Mouse (Mus musculus) heart, adult 8-10 months (tissue): ENCODE results near the gene Bsg. TPM values are rescaled to one million over a fixed set of nuclear protein-coding genes. Genes with fewer than 3 reads are reported as not detected.
A peak's percentile ranks its signal among the peaks of the same experiment; 100 is the strongest.

Source experiments
- DNase-seq: peaks from one replicate; pipeline ENCODE4 v3.0.0; 2022; ENCODE audit warnings: low spot score
- total RNA-seq, 4 experiments: library from RNA; stranded (reverse); gene quantifications; 2 replicates each; pipeline ENCODE4 v1.2.4; 2022

Bsg gene
- total RNA-seq, 4 experiments from 2014 or later = 1,424 to 1,552 (median 1,533) TPM

DNA sequence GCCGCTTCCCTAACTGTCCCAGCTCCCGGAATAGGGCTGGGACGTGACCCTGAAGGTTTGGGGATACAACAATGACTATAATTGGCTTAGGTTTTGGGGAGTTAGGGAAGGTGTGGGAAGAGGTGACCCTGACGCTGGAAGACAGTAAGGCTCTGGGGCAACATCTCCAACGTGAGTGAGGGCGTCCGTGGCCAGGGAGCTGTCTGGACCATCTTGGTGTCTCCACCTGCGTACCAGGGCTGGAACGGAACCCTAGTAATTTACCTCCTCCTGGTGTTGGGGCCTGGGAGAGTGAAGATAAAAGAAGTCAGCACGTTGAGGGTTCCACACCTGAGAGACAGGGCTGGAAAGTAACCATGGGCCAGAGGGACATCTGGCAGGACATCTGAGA lies 674 bp downstream of the Bsg start:
- no peak for DNase-seq

DNA sequence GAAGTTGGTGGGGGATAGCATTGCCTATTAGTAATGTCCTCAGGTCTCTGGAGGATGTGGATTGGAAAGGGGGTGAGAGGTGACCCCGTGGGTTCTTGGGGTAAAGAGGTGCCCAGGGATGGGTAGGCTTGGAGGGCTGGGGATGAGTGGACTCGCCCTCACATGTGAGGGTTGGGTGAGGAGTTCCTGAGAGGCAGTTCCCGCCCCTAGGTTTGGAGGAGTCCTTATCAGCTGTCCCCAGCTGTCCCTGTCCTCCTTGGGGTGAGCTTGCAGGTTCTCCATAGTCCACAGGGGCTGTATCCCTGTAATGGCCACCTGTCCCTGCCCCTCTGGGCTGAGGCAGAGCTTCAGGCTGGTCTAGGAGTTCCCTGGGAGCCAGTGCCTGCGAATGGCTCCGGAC lies 1.7 kb downstream of the Bsg start:
- no peak for DNase-seq

GRCm38 (mm10) chr10:79706406-79707094 lies 2.3 kb downstream of the Bsg start:
- DNase-seq = no peak

GRCm38 (mm10) chr10:79707162-79707561 lies 2.9 kb downstream of the Bsg start:
- no peak for DNase-seq

GRCm38 (mm10) chr10:79707759-79708158 lies 3.5 kb downstream of the Bsg start:
- no peak for DNase-seq

GRCm38 (mm10) chr10:79708668-79709067 lies 4.4 kb downstream of the Bsg start:
- no peak for DNase-seq

DNA sequence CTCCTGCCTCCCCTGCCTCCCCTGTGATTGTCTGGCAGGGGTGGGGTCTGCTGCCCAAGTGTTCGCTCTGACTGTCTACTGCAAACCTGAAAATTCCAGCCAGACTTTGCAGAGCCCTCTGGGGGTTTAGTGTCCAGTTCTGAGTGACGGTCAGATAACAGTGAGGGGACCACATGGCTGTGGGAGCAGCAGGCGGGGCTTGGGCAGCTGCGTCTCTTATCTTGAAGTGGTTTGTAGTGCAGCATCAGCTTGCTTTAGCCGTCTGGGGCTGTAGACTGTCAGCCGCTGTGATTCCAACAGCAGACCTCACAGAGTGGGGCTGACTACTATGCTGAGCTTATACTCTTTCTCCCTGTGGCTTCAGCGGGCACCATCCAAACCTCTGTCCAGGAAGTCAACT lies 5.0 kb downstream of the Bsg start:
- DNase-seq = no peak

DNA sequence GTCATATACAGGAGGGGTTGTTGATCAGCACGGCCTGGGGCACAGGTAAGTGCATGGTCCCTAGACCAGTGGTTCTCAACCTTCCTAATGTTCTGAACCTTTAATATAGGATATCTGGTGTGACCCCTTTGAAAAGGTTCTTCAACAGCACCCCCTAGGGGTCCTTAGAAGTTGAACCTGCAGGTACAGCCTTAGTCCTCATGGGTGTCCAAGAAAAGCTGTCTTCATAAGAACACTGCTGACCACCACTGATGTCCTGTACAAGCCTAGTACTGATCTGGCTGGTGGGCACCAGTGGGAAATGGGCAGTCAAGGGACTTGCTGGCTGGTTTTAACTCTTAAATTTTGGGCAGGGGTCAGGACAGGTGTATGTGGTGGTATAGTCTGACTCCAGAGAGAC lies 7.7 kb downstream of the Bsg start:
- DNase-seq = no peak

DNA sequence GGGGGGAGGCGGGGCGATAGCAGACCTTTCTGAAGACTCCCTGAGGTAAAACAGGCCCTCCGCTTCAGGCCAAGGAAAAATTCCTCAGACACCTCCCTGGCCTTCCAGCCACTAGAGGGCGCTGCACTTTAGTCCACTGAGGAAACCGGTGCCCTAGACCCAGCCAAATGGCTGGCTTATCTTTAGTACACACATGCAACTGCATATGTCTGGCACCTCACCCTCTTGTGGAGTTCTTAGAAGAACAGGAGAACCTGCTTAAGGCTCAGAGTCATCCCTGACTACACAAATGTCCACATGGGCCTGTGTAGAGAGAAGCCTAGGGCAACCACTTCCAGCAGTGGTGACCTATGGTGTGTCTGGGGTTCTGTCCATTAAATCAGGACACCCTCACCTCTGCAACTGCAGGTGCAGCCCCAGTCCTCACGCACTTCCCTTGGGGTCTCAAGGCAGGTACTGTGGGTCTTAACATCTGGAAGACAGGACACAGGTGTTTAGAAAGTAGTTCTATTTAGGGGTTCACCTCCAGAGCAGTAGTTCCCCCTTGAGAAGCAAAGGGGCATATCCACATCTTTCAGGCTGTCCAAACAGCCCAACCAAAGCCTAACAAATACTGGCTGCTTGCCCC lies 8.3 kb downstream of the Bsg start:
- DNase-seq = peak; percentile 72

- DNase-seq = no peak
These were observed 8.9 kb downstream of the Bsg start for GRCm38 (mm10) chr10:79713163-79713562.

GRCm38 (mm10) chr10:79714996-79715395 lies 10.7 kb downstream of the Bsg start:
- DNase-seq = no peak

DNA sequence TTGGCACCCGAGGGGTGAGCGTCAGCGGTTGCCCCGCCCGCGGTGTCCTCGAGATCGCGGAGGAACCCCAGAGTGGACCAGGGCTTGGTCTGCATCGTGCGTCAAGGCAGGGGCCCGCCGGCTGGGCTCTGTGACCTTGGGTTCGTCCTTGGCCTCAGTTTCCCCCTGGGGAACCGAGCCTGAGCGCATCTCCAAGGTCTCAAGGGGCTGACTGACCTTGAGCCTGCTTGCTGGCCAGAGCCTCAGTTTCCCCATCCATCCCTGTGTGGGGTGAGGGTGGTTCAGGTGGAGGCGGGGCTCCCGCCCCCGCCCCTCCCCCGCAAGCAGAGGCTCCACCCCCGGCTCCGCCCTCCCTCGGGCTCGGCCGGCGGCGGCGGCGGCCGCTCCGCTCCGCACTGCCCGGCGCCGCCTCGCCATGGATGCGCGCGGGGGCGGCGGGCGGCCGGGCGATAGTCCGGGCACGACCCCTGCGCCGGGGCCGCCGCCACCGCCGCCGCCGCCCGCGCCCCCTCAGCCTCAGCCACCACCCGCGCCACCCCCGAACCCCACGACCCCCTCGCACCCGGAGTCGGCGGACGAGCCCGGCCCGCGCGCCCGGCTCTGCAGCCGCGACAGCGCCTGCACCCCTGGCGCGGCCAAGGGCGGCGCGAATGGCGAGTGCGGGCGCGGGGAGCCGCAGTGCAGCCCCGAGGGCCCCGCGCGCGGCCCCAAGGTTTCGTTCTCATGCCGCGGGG lies 12.1 kb downstream of the Bsg start, which contains the start of gene Hcn2:
Hcn2 (plus strand) TSS at position 381 of the 734 bp plus-strand sequence.
- no peak for DNase-seq

GRCm38 (mm10) chr10:79716988-79717355 lies 12.7 kb downstream of the Bsg start:
- no peak for DNase-seq

- peak; percentile 60 for DNase-seq
These were observed 13.5 kb downstream of the Bsg start for GRCm38 (mm10) chr10:79717640-79718357.

DNA sequence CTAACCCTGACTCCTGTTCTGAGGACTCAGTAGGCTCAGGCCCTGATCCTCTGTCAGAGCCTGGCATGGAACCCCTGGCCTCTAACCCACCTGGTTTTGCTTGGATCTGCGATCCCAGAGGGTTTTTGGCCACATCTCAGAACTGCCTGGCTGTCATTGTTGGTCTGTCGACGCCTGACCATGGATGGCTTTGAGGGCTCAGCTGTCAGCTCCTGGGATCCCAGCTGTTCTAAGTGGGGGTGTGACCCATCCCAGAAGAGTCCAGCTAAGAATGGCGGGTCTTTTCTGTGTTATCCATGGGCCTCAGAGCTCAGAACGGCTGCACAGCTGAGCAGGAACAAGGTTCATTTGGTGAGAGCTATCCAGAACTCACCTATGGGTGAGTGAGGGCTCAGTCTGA lies 16.8 kb downstream of the Bsg start:
- DNase-seq = no peak

DNA sequence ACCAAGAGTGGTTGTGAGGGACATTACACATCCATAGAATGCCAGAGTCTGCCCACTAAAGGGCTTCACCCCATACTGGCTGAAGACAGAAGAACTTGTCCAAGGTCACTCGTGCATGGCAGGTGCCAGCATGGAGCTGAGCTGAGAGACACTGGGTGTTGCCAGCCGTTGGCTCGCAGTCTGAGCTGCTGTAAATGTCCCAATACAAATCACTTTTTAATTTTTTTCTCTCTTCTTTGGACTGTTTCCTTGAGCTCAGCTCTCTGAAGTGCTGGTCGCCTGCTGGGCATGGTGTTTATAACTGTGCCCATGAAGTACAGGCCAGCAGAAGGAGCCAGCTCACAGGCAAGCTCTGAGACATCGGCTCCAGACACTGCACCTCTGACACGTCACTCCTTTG lies 18.8 kb downstream of the Bsg start:
- no peak for DNase-seq

- no peak for DNase-seq
These were observed 19.4 kb downstream of the Bsg start for GRCm38 (mm10) chr10:79723692-79724091.

GRCm38 (mm10) chr10:79726090-79726489 lies 21.8 kb downstream of the Bsg start:
- DNase-seq = no peak

DNA sequence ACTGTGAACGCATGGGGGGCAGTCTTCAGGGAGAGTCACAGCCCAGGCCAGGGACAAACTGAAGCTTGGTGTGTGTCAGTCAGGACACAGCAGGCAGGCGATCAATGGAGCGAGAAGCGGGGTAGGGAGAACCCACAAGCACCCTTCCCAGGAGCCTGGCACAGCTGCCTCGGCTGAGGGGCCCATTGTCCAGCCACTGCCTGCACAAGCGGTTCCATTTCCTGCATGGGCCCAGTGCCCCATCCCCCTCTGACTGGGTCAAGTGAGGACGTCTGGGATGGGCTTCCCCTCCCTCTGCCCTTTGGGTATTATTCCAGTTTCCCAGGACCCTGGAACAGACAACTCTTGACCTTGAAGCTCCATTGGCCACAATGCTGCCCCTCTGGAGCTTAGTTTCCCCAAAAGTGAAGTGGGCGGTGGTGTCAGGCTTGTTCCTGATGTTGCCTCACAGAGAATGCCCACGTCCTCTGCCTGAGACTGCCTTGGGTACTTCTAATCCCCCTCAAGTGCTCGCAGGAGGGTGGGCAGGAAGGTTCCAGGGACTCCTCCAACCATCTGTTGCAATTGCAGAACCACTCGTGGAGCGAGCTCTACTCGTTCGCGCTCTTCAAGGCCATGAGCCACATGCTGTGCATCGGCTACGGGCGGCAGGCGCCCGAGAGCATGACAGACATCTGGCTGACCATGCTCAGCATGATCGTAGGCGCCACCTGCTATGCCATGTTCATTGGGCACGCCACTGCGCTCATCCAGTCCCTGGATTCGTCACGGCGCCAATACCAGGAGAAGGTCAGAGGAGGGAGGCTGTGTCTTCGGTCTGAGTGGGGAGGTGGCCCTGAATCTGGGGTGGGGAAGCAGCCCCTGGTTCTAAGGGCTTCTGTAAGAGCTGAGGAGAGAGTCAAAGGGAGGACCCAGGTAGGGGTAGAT lies 24.3 kb downstream of the Bsg start:
- DNase-seq = no peak

DNA sequence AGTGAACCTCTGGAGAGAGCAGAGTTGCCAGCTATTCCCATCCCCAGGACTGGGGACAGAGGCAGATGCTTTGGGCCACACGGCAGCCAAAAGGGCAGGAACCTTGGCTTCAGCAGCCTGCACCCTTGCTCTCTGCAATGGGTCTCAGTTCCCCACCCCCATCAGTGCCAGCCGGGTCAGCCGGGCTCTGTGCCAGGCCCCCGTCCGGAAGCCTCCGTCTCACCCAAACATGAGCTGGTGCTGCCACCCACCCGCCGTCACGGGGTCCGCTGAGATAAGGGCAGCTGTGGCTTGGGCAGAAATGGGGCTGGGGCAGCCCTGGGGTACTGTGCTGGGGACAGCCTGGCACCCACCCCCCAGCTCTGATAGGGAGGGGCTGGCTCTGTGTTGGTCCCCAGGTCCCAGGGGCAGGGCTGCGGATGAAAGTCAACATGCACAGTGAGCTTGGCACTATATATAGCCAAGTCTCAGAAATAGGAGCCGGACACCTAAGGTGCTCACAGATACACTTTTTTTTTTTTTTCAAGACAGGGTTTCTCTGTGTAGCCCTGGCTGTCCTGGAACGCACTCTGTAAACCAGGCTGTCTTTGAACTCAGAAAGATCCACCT lies 25.2 kb downstream of the Bsg start:
- no peak for DNase-seq

GRCm38 (mm10) chr10:79732500-79732899 lies 28.2 kb downstream of the Bsg start:
- DNase-seq = no peak
